Mouse (Mus musculus): Measurements from ENCODE around the gene Tnf. TPM values are rescaled to one million over a fixed set of nuclear protein-coding genes. Genes with fewer than 3 reads are reported as not detected.

Gene Tnf
- polyA plus RNA-seq, 1 experiment, result 0.05 TPM

DNA sequence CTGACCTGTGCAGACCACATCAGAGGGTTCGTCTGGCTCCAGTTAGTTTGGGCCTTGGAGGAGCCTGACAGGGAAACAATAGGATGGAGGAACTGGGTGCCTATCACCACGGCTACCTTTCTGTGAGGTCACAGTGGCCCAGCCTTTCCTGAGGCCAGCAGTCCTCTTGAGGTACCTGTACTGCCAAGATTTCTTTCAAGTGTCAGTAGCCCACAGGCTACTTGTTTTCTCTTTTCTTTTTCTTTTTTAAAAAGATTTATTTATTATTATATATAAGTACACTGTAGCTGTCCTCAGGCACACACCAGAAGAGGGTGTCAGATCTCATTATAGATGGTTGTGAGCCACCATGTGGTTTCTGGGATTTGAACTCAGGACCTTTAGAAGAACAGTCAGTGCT lies 25.8 kb downstream of the Tnf start, which contains the start of gene Aif1:
Gene Aif1 (minus strand): TSS at position 101 of the 400 bp plus-strand sequence.
- Histone ChIP-seq H3K27me3 (ENCODE audit: control insufficient read depth, insufficient read depth, insufficient read length) (no peaks in the 10 kb centered on the region), H3K36me3 (ENCODE audit: control insufficient read depth, insufficient read depth) (no peaks in the 10 kb centered on the region), H3K4me3 (no peak within 1 kb of the TSS), H3ac (ENCODE audit: control insufficient read depth, insufficient read length) (no peak within 1 kb of the TSS), H3K79me2 (ENCODE audit: control insufficient read depth, insufficient read depth) (no peaks in the 10 kb centered on the region), H3K4me2 (ENCODE audit: low read depth) (no peak within 1 kb of the TSS)
- TF ChIP-seq POLR2A (IDR thresholded peaks at IDR 0.05; ENCODE audit: insufficient read length, low read depth) (no peak), REST (IDR thresholded peaks at IDR 0.05; ENCODE audit: insufficient read depth, insufficient read length) (no peak), POLR2AphosphoS2 (IDR thresholded peaks at IDR 0.05; ENCODE audit: insufficient read length, low read depth) (no peak), USF1 (IDR thresholded peaks at IDR 0.05; ENCODE audit: low read depth) (no peak), TCF3 (IDR thresholded peaks at IDR 0.05; ENCODE audit: insufficient read length, low read depth) (no peak), MYOD1 (IDR thresholded peaks at IDR 0.05; ENCODE audit: control insufficient read depth in 1 of 3, insufficient read length in 2 of 3, low read depth in 2 of 3) (no peak), E2F4 (IDR thresholded peaks at IDR 0.05; ENCODE audit: insufficient read depth) (no peak), SRF (IDR thresholded peaks at IDR 0.05; ENCODE audit: control insufficient read depth, insufficient read length, low read depth) (no peak), MAX (IDR thresholded peaks at IDR 0.05; ENCODE audit: low read depth) (no peak), TCF12 (IDR thresholded peaks at IDR 0.05; ENCODE audit: insufficient read depth, poor library complexity, severe bottlenecking) (no peak), MYOG (IDR thresholded peaks at IDR 0.05; ENCODE audit: control insufficient read depth in 1 of 3, insufficient read depth in 1 of 3, insufficient read length in 2 of 3, low read depth in 2 of 3) (no peak), CEBPB (IDR thresholded peaks at IDR 0.05; ENCODE audit: insufficient read depth, poor library complexity, severe bottlenecking) (no peak)

DNA sequence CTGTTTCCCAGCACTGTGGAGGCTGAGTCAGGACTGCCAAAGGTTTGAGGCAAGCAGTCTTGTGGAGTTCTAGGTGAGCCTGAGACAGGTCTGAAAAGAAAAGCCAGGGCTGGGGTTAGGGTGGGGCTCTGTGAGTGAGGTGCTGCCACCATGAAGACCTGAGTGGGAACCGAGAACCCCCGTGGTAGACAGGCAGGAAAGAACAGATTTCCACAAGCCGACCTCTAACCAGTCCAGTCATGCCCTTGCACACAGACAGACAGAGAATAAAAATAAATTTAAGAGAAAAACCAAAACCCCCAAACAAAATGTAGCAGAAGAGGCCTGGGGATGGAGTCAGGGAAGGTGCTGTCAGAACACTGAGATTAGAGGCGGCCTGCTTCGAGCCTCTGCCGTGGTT lies 26.4 kb downstream of the Tnf start:
- Histone ChIP-seq H3K27me3 (ENCODE audit: control insufficient read depth, insufficient read depth, insufficient read length) (no peaks in the 10 kb centered on the region), H3K4me2 (ENCODE audit: low read depth) (no peak overlapping the region), H3K79me2 (ENCODE audit: control insufficient read depth, insufficient read depth) (no peaks in the 10 kb centered on the region), H3K4me3 (no peak overlapping the region), H3ac (ENCODE audit: control insufficient read depth, insufficient read length) (no peak overlapping the region), H3K36me3 (ENCODE audit: control insufficient read depth, insufficient read depth) (no peaks in the 10 kb centered on the region)
- TF ChIP-seq USF1 (IDR thresholded peaks at IDR 0.05; ENCODE audit: low read depth) (no peak), TCF3 (IDR thresholded peaks at IDR 0.05; ENCODE audit: insufficient read length, low read depth) (no peak), CEBPB (IDR thresholded peaks at IDR 0.05; ENCODE audit: insufficient read depth, poor library complexity, severe bottlenecking) (no peak), MYOG (IDR thresholded peaks at IDR 0.05; ENCODE audit: control insufficient read depth in 1 of 3, insufficient read depth in 1 of 3, insufficient read length in 2 of 3, low read depth in 2 of 3) (no peak), SRF (IDR thresholded peaks at IDR 0.05; ENCODE audit: control insufficient read depth, insufficient read length, low read depth) (no peak), POLR2AphosphoS2 (IDR thresholded peaks at IDR 0.05; ENCODE audit: insufficient read length, low read depth) (no peak), TCF12 (IDR thresholded peaks at IDR 0.05; ENCODE audit: insufficient read depth, poor library complexity, severe bottlenecking) (no peak), MAX (IDR thresholded peaks at IDR 0.05; ENCODE audit: low read depth) (no peak), REST (IDR thresholded peaks at IDR 0.05; ENCODE audit: insufficient read depth, insufficient read length) (no peak), MYOD1 (IDR thresholded peaks at IDR 0.05; ENCODE audit: control insufficient read depth in 1 of 3, insufficient read length in 2 of 3, low read depth in 2 of 3) (no peak), POLR2A (IDR thresholded peaks at IDR 0.05; ENCODE audit: insufficient read length, low read depth) (no peak), E2F4 (IDR thresholded peaks at IDR 0.05; ENCODE audit: insufficient read depth) (no peak)

DNA sequence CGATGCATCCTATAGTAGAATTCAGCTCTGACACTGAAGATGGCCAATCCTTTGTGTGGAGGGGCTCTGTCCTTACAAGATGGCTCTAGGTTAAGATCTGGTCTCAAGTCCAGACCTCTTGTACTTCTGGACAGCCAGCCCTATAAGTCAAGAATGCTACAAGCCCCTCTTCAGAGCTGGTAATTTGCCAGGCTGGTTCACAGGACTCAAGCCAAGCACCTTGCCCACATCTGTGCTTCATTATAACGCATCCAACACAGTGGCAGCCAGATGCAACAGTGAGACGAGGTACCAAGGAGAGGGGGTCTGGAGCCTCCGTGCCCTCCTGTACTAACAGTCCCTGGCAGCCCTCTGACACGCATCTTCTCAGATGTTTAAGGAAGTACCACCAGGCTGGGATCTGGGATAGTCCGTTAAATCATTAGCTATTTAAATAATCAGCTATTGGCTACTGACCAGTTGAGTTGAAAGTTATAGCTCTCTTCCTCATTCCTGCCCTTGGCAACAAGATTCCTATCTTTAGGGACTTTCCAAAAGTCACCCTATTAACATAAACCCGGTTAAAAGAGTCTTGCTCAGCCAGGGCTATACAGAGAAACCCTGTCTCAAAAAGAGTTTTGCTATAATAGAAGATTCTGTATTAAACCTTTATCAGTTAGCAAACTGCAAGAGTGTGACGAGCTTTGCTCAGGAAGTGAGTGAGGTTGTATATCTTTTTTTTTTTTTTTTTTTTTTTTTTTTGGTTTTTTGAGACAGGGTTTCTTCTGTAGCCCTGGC lies 27.4 kb downstream of the Tnf start:
- Histone ChIP-seq H3K4me2 (ENCODE audit: low read depth) (no peak overlapping the region), H3K79me2 (ENCODE audit: control insufficient read depth, insufficient read depth) (no peaks in the 10 kb centered on the region), H3K27me3 (ENCODE audit: control insufficient read depth, insufficient read depth, insufficient read length) (no peaks in the 10 kb centered on the region), H3ac (ENCODE audit: control insufficient read depth, insufficient read length) (no peak overlapping the region), H3K4me3 (no peak overlapping the region), H3K36me3 (ENCODE audit: control insufficient read depth, insufficient read depth) (no peaks in the 10 kb centered on the region)
- TF ChIP-seq POLR2AphosphoS2 (IDR thresholded peaks at IDR 0.05; ENCODE audit: insufficient read length, low read depth) (no peak), USF1 (IDR thresholded peaks at IDR 0.05; ENCODE audit: low read depth) (no peak), E2F4 (IDR thresholded peaks at IDR 0.05; ENCODE audit: insufficient read depth) (no peak), MAX (IDR thresholded peaks at IDR 0.05; ENCODE audit: low read depth) (no peak), SRF (IDR thresholded peaks at IDR 0.05; ENCODE audit: control insufficient read depth, insufficient read length, low read depth) (no peak), POLR2A (IDR thresholded peaks at IDR 0.05; ENCODE audit: insufficient read length, low read depth) (no peak), MYOG (IDR thresholded peaks at IDR 0.05; ENCODE audit: control insufficient read depth in 1 of 3, insufficient read depth in 1 of 3, insufficient read length in 2 of 3, low read depth in 2 of 3) (no peak), TCF3 (IDR thresholded peaks at IDR 0.05; ENCODE audit: insufficient read length, low read depth) (no peak), MYOD1 (IDR thresholded peaks at IDR 0.05; ENCODE audit: control insufficient read depth in 1 of 3, insufficient read length in 2 of 3, low read depth in 2 of 3) (no peak), TCF12 (IDR thresholded peaks at IDR 0.05; ENCODE audit: insufficient read depth, poor library complexity, severe bottlenecking) (no peak), REST (IDR thresholded peaks at IDR 0.05; ENCODE audit: insufficient read depth, insufficient read length) (no peak), CEBPB (IDR thresholded peaks at IDR 0.05; ENCODE audit: insufficient read depth, poor library complexity, severe bottlenecking) (no peak)

DNA sequence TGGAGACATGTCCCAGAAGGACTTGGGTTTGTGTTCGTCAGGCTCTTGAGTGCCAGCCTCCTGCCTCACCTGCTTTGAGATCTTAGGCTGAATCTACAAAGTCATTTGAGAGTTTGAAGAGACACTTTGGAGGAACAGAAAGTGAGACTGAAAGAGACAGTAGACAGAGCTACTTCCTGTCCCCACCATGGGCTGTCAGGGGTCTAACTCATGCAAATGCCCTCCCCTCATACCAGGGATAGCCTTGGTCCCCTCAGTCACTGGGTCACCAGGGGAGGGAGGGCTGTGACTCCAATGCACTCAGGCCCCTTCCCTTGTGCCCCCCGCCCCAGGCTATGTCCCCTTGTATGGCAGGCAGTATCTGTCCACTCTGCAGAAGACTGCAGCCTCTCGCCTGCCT lies 28.5 kb downstream of the Tnf start:
- H3K36me3 ChIP-seq (ENCODE audit: control insufficient read depth, insufficient read depth), result no peaks in the 10 kb centered on the region
- no peak overlapping the region for H3ac ChIP-seq (ENCODE audit: control insufficient read depth, insufficient read length)
- no peaks in the 10 kb centered on the region for H3K27me3 ChIP-seq (ENCODE audit: control insufficient read depth, insufficient read depth, insufficient read length)
- no peaks in the 10 kb centered on the region for H3K79me2 ChIP-seq (ENCODE audit: control insufficient read depth, insufficient read depth)
- H3K4me3 ChIP-seq, result no peak overlapping the region
- TF ChIP-seq MYOG (IDR thresholded peaks at IDR 0.05; ENCODE audit: control insufficient read depth in 1 of 3, insufficient read depth in 1 of 3, insufficient read length in 2 of 3, low read depth in 2 of 3) (no peak), CEBPB (IDR thresholded peaks at IDR 0.05; ENCODE audit: insufficient read depth, poor library complexity, severe bottlenecking) (no peak), MYOD1 (IDR thresholded peaks at IDR 0.05; ENCODE audit: control insufficient read depth in 1 of 3, insufficient read length in 2 of 3, low read depth in 2 of 3) (no peak), POLR2A (IDR thresholded peaks at IDR 0.05; ENCODE audit: insufficient read length, low read depth) (no peak), E2F4 (IDR thresholded peaks at IDR 0.05; ENCODE audit: insufficient read depth) (no peak), SRF (IDR thresholded peaks at IDR 0.05; ENCODE audit: control insufficient read depth, insufficient read length, low read depth) (no peak), REST (IDR thresholded peaks at IDR 0.05; ENCODE audit: insufficient read depth, insufficient read length) (no peak), TCF3 (IDR thresholded peaks at IDR 0.05; ENCODE audit: insufficient read length, low read depth) (no peak), TCF12 (IDR thresholded peaks at IDR 0.05; ENCODE audit: insufficient read depth, poor library complexity, severe bottlenecking) (no peak), MAX (IDR thresholded peaks at IDR 0.05; ENCODE audit: low read depth) (no peak), POLR2AphosphoS2 (IDR thresholded peaks at IDR 0.05; ENCODE audit: insufficient read length, low read depth) (no peak), USF1 (IDR thresholded peaks at IDR 0.05; ENCODE audit: low read depth) (no peak)
- no peak overlapping the region for H3K4me2 ChIP-seq (ENCODE audit: low read depth)

Measured in myocyte (in vitro differentiated cells).